Mouse (Mus musculus) heart, postnatal 10 days (tissue): ENCODE measurements around the gene Heg1. TPM values are rescaled to one million over a fixed set of nuclear protein-coding genes. Genes with fewer than 3 reads are reported as not detected.

Source experiments
- DNase-seq, 2 experiments: peaks; one replicate each; pipeline ENCODE4 v3.0.0; 2021
- intact Hi-C: fragments of 180-260 bp; cut with DNase I; formaldehyde crosslinking; loops from one replicate; pipeline ENCODE4 v1.15.1; 2025
- total RNA-seq, 2 experiments: library from RNA; stranded (reverse); gene quantifications; 2 replicates each; pipeline ENCODE4 v1.2.3; 2021

Gene Heg1
- total RNA-seq, 2 experiments from 2014 or later: 234 to 263 TPM

DNA sequence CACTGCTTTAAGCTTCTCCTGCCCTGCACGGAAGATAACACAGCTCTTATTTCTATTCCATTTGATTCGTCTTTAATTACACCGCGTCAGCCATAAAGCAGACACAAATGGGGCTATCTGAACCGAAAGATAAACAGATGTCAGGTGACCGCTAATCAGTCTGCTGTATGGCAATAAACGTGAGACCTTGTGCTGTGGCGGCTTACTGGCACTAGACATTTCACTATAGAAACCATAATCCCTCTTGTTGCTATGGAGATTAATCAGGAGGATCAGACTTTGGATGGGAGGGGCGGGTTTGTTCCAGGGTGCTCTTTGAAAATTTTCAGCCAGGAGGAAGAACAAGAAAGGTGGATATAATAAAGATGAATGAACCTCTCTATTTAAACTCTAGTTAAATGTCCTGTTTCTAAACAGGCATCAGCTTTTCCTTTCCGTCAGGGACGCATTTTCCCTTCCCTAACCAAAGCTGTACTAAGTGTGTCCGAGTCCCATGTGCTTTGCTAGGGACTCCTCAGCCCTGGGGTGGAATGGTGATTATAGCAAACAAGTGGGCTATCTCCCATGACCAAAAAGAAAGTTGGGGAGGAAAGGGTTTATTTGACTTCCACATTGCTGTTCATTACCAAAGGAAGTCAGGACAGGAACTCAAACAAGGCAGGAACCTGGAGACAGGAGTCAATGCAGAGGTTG lies 80.5 kb downstream of the Heg1 start:
- no peak for DNase-seq
- intact Hi-C loops: no loop called here

DNA sequence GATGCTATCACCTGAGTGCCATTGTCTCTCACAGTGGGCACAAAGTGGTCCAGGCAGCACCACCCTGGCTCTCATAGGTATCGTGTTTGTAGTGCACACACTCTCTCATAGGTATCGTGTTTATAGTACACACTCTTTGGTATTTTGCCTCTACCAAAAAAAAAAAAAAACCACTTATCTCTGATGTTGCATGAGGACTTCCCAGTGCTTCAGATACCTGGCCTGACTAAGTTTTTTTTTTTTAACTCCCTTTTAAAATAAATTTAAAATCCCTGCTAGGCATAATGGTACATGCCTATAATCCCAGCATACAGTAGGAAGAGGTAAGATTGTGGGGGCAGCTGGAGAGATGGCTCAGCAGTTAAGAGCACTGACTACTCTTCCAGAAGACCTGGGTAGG lies 81.3 kb downstream of the Heg1 start:
- intact Hi-C loops: no loop called here

DNA sequence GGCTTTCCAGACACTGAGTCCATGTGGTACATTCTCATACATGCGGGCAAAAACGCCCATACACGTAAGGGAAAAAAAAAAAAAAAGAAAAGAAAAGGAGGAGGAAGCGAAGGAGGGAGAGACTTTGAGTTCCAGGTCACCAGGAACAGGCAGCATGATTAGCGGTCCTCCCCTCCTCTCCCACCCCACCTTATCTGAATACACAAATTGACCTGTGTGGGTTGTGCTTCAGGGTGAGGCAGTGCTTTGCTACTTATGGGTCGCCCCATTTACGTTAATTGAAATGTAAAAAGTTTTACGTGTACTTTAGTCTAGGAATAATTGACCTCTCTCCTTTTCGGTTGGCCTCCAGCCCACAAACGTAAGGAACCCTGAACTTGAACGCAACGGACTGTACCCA lies 82.1 kb downstream of the Heg1 start:
- DNase-seq: no peak
- intact Hi-C loops: no loop called here

More for the DNA sequence above, 81.3 kb downstream of the Heg1 start:
- no peak for DNase-seq

GRCm38 (mm10) chr16:33766757-33767156 lies 82.6 kb downstream of the Heg1 start:
- intact Hi-C loops: no loop called here

DNA sequence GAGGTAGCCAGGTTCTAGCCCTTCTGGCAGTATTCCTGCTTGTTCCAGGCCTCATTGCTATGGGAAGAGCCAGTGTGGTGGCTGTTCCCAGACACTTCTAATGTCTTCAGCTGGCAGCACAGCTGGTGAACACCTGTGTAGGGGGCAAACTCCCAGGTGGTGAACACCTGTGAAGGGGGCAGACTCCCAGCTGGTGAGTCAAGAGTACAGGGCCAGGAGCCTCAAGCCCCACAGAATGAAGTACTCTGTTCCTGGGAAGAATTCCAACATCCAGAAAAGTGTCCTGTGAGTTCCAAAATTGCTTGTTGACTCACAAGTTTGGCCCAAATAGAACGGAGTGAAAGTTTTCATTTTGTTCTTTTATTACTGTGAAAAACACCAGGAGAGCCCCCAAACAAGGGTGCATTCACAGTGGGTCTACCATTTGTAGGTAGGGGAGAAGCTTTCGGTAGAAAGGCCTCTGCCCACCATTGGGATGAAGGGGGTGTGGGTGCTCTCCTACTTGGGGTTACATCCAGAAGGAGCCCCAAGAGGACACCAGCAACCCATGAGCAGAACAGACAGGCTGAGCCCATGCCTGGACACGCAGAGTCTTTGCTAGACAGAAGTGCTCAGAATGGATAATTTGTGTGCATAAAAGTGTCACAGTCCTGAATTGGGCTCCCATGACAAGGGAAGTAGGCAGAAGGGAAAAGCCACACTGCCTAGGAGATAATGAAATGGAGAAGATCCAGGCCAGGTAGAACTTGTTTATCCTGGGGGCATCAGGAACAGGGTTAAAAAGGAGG lies 84.5 kb downstream of the Heg1 start:
- no peak for DNase-seq
- intact Hi-C loops: no loop called here

More at GRCm38 (mm10) chr16:33766757-33767156, 82.6 kb downstream of the Heg1 start:
- DNase-seq: no peak

DNA sequence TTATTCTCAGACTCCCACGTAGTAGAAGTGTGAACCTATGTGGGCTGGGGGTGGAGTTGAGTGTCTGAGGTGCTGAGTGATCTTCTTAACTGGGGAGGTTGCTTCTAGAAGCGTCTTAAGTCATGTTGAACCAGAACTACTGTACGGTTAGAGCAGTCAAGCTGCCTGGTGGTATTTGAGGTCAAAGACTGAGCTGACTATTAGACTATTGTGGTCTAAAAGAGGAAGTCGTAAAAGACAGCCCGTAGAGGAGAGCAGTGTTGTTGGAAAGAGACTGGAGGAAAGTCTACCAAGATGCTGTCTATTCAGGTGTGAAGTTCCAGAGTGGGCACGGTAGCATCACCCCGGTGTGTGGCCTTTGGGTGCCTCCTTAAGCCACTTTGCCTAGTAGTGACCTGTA lies 85.7 kb downstream of the Heg1 start:
- intact Hi-C loops: no loop called here

GRCm38 (mm10) chr16:33770778-33771454 lies 86.7 kb downstream of the Heg1 start:
- intact Hi-C loops: no loop called here
- no peak for DNase-seq

More for the DNA sequence above, 85.7 kb downstream of the Heg1 start:
- no peak for DNase-seq

DNA sequence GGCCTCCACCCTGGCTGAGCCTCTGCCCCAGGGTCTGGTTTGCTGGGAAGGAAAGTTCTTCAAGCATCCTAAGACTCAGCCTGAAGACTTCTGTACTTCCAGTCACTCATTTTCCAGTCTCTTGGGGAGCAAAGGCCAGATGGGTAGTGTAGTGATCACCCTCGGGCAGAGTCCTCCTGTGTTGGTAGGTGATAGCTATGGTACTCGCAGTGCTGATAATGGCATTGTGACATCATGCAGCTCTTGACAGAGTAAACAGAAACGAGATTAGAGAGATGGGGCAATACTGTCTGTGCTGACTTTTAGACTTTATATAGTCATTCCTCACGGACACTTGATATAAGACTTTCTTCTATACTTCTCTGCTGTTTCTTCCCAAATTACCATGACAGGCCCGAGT lies 88.6 kb downstream of the Heg1 start:
- no peak for DNase-seq

DNA sequence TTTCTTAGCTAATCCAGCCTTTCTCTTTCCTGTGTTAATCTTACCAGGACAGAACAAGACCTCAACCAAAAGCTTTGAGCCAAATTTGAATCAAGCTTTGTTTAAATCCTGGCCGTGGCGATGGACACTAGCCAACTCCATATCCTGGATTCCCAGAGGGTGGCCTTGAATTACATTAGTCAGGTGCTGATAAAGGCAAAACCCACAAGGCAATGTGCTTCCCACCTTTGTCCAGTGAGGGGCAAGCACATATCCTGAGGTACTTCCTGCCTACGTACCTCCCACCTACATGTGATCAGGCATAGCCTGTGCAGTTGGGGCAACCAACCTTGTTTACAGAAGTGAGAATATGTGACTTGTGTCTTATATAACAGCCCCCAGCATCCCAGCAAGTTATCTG lies 90.8 kb downstream of the Heg1 start:
- intact Hi-C loops: no loop called here
- peak in 1 of 2 experiments; percentile 34 for DNase-seq

More for the DNA sequence above, 88.6 kb downstream of the Heg1 start:
- intact Hi-C loops: no loop called here

DNA sequence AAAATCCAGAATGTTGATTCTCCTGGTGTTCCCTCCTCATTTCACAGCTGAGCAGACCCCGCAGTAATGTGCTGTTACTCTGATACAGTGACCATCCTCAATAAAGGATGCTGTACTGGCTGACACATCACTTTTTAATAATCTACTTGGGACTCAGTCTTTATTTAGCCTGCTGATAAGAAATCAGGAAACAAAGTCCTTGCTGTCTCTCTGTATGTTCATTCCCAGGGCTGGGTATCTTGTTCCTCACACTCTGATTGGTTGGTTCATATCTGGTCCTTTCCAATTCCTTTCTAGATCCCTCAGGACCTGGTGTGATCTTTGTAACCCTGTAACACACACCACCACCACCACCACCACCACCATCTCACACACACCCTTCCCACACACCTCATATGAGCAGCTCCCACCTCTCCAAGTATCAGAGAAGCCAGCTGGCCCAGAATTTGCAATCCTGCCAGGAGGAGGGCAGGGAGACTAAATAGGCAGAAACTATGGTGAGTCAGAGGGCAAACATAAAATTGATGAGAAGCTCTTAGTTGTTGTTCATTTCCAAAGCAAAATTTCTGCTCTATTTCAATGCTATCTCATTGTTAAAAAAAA lies 91.7 kb downstream of the Heg1 start:
- DNase-seq: no peak
- intact Hi-C loops: no loop called here

DNA sequence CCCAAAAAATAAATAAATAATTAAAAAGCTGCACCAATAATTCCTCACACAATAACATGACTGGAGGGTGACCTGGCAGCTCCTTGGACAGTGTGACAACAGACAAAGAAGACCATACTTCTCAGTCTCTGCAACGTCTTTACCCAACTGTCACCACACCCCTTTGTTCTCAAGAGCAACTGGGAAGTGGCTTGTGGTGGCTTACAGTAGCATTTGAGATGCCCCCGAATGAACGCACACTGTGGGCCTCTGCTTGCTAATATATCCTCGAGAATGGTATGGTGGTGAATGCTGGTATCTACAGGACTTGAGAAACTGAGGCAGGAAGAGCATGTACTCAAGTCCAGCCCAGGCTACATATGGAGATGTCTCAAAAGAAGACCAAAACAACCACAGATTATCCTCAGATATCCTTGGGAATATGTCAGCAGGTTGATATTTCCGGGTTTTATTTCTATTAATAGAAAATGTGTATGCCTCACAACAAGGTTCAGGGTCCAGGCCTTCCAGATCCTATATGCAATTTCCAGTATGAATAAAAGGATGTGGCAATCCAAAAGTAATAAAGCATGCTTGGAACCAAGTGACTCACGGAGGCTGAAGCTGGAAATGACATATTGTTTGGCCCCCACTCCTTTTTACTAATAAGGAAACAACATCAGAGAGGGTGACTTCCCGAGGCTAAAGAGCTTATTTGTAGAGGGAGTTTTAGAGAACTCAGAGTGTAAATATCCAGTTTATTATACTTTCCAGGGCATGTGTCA lies 92.8 kb downstream of the Heg1 start:
- no peak for DNase-seq
- intact Hi-C loops: no loop called here

DNA sequence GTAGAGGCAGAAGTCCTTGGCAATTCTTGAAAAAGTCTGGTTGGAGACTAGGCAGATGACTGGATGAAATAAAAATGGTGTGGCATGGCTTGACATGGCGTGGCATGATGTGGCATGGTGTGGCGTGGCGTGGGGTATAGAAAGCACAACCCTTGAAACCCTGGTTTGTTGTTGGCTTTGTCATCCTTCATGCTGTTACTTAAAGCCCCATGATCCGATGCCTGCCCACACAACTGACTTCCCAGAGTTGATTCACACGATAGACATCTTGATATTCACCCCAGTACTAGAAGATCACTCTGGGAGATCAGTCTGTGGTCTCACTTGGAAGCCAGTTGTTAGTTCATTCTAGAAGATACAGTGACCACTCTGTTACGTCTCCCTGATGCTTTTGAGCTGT lies 93.4 kb downstream of the Heg1 start:
- DNase-seq: no peak
- intact Hi-C loops: no loop called here

- no peak for DNase-seq
- intact Hi-C loops: no loop called here
These were observed 97.9 kb downstream of the Heg1 start for GRCm38 (mm10) chr16:33781789-33782728.

- no peak for DNase-seq
- intact Hi-C loops: no loop called here
These were observed 98.5 kb downstream of the Heg1 start for GRCm38 (mm10) chr16:33782729-33783091.

- no peak for DNase-seq
- intact Hi-C loops: no loop called here
These were observed 100.4 kb downstream of the Heg1 start for GRCm38 (mm10) chr16:33784547-33784946.

DNA sequence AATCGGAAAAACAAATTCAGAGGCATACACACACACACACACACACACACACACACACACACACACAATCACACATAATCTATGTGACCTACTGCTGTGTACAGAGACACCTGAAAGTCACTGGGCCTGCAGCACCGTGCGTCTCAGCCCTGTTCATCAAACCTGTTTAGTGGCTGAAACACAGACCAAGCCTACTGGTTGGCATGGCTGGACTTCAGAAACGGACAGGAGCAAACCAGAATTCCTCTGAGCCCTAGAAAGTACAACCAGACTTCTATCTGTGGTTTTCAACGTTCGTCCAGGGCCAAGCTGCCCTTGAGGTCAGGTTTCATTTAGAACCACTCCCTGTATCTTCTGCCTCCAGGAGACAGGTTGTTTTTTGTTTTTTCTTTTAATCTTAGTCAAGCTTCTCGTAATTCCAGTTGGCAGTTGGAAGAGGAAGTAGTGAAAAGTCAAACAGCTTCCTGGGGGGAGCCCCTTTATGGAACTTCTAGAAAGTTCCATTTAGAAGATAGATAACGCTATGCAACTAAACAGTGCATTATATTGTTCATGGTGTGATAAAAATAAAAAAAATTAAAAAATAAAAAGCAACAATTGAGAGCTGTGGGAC lies 101.0 kb downstream of the Heg1 start:
- DNase-seq: no peak
- intact Hi-C loops: no loop called here

DNA sequence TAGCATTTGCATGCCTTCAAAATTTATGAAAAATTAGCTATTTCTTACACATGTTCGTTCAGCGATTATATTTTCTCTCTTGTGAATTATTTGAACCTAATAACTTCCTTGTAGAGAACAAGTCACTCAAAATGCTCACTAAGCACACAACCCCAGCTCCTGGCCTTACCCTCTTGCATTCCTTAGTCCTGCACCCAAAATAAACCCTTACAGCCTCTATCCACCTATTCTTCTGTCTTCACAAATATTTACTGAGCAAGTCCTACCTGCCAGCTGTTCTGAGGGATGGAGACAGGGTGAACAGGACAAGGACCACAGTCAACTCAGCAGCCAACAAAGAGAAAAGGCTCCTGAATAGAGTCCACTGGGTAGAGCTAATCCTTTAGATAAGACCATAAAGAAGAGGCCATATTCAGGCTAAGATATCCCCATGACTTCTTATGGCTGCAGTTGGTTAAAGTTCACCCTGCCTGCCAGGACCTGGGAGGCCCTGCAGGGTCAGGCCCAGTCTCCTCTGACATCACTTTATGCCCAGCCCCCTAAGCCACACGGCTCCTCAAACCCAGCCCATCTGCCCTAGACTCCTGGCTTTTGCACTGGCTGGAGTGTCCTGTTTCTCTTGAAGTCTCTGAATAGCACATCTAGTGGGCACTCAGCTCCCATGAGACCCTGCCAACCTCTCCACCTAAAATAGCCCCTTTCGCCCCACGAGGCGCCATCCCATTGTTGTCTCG lies 102.7 kb downstream of the Heg1 start:
- intact Hi-C loops: no loop called here
- DNase-seq: no peak
